In genomic region chr13:45493846-45494245, GRCm38 (mm10) we compare ENCODE assay signal across 8 mouse cellular contexts. TPM values are rescaled to one million over a fixed set of nuclear protein-coding genes. Genes with fewer than 3 reads are reported as not detected.
A peak's percentile ranks its signal among the peaks of the same experiment; 100 is the strongest.
DNase-seq lines count a peak whose midpoint lies in the region; ATAC-seq lines count a peak whose summit lies in the region.

No protein-coding gene starts in this region.

- H3K9ac ChIP-seq in neural tube, embryonic 12.5 days = no peak overlapping the region
- H3K9ac ChIP-seq in forebrain, embryonic 13.5 days = no peak overlapping the region
- no peak overlapping the region for H3K9ac ChIP-seq in limb, embryonic 12.5 days (replicated peaks)

- no peaks in the 10 kb centered on the region for H3K36me3 ChIP-seq in neural tube, embryonic 12.5 days
- H3K36me3 ChIP-seq in forebrain, embryonic 13.5 days (ENCODE audit: poor library complexity, severe bottlenecking) = no peaks in the 10 kb centered on the region
- H3K36me3 ChIP-seq in limb, embryonic 12.5 days = no peaks in the 10 kb centered on the region

- DNase-seq in neural tube, embryonic 10.5 days (ENCODE audit: extremely low spot score, low spot score) = no peak
- peak; percentile 73 for DNase-seq in yolk sac, embryonic 10.5 days (ENCODE audit: low spot score)
- DNase-seq in frontal cortex, adult 2 months (ENCODE audit: extremely low spot score in 1 of 2, low spot score in 1 of 2) = no peak
- DNase-seq in thymus, postnatal 0 days (ENCODE audit: low spot score) = no peak
- no peak for DNase-seq in c-Kit-positive CD71-positive TER-119-positive erythroid progenitor cells, embryonic 14.5 days (ENCODE audit: low spot score)

- ATAC-seq in neural tube, embryonic 12.5 days (ENCODE audit: low FRiP score, low read depth) = no peak
- no peak for ATAC-seq in forebrain, embryonic 13.5 days
- no peak for ATAC-seq in limb, embryonic 12.5 days (ENCODE audit: insufficient number of reproducible peaks, insufficient read depth, low FRiP score, low TSS enrichment, low read depth)

- no peak overlapping the region for H3K27ac ChIP-seq in neural tube, embryonic 12.5 days
- H3K27ac ChIP-seq in forebrain, embryonic 13.5 days = no peak overlapping the region
- no peak overlapping the region for H3K27ac ChIP-seq in limb, embryonic 12.5 days

- H3K27me3 ChIP-seq in neural tube, embryonic 12.5 days (replicated peaks) = no peaks in the 10 kb centered on the region
- H3K27me3 ChIP-seq in forebrain, embryonic 13.5 days = no peaks in the 10 kb centered on the region
- no peaks in the 10 kb centered on the region for H3K27me3 ChIP-seq in limb, embryonic 12.5 days

- no peaks in the 10 kb centered on the region for H3K4me1 ChIP-seq in neural tube, embryonic 12.5 days
- peaks cover 6% of the 10 kb centered on the region; the same call in 1 of the 2 replicates for H3K4me1 ChIP-seq in forebrain, embryonic 13.5 days
- H3K4me1 ChIP-seq in limb, embryonic 12.5 days (replicated peaks) = no peaks in the 10 kb centered on the region

- peak overlapping the region; percentile 29 for H3K4me2 ChIP-seq in neural tube, embryonic 12.5 days (replicated peaks)
- peak overlapping the region; percentile 31 for H3K4me2 ChIP-seq in forebrain, embryonic 13.5 days
- peak overlapping the region; percentile 16; the same call in 1 of the 2 replicates for H3K4me2 ChIP-seq in limb, embryonic 12.5 days

- H3K9me3 ChIP-seq in neural tube, embryonic 12.5 days = no peaks in the 10 kb centered on the region
- no peaks in the 10 kb centered on the region for H3K9me3 ChIP-seq in forebrain, embryonic 13.5 days (replicated peaks)
- H3K9me3 ChIP-seq in limb, embryonic 12.5 days = no peaks in the 10 kb centered on the region; the same call in 1 of the 2 replicates

- no peak overlapping the region for H3K4me3 ChIP-seq in neural tube, embryonic 12.5 days
- no peak overlapping the region for H3K4me3 ChIP-seq in forebrain, embryonic 13.5 days
- H3K4me3 ChIP-seq in limb, embryonic 12.5 days (replicated peaks) = no peak overlapping the region

- 49% methylated on average over 10 of the region's 10 CpGs for WGBS in neural tube, embryonic 12.5 days
- 45% methylated on average over 10 of the region's 10 CpGs for WGBS in forebrain, embryonic 13.5 days
- 44% methylated on average over 10 of the region's 10 CpGs for WGBS in limb, embryonic 12.5 days

RNA-seq across cellular contexts. Expression of gene Gmpr, which starts 13.4 kb away (rescaled TPM):
- polyA plus RNA-seq in neural tube, embryonic 12.5 days (2016; fragmentation: Nextera tagmentation; extraction: Ambion mirVana) = 22.0 and 24.9 TPM in 2 replicates
- polyA plus RNA-seq in forebrain, embryonic 13.5 days (2015; fragmentation: Nextera tagmentation; extraction: Ambion mirVana) = 14.0 and 17.2 TPM in 2 replicates
- polyA plus RNA-seq in limb, embryonic 12.5 days (2016; fragmentation: Nextera tagmentation; extraction: Ambion mirVana) = 20.1 and 21.7 TPM in 2 replicates
- 63.8 and 66.3 TPM in 2 replicates for polyA plus RNA-seq in frontal cortex, adult 2 months (2012; rRNA removed)
- polyA plus RNA-seq in thymus, postnatal 0 days (2015; fragmentation: Nextera tagmentation; extraction: Ambion mirVana) = 78.0 and 79.1 TPM in 2 replicates
